Mouse (Mus musculus) cerebellum, postnatal 36 days (tissue): ENCODE results near the gene Gm8138.
"Not testable (repeated sequence)": the region's sequence is repeated elsewhere in the genome, so short reads cannot be mapped to it uniquely, and the experiment has no call there.

Source experiments
- DNase-seq, 2 experiments: peaks; one replicate each; pipeline ENCODE4 v3.0.0; 2021 to 2022; ENCODE audit warnings: mixed read lengths in 2 of 2

Gene Gm8138

GRCm38 (mm10) chr14:43416250-43416649, at the start of gene Gm8138:
Gm8138 (minus strand) TSS chr14:43416350.
- DNase-seq, result not testable (repeated sequence)

- not testable (repeated sequence) for DNase-seq
Observed at GRCm38 (mm10) chr14:43361713-43362112, 54.4 kb downstream of the Gm8138 start.
